Mouse (Mus musculus) kidney, adult 2 months (tissue): ENCODE data around the gene Tmigd3.

Experiments used
- CTCF ChIP-seq: fragments of 200-500 bp; conservative IDR thresholded peaks from 2 replicates; pipeline ENCODE4 v1.5.1; 2011; ENCODE audit warnings: low read depth, mild to moderate bottlenecking, control low read depth, low read length, moderate library complexity, mixed read lengths; ENCODE audit not compliant: insufficient read depth, insufficient read length
- POLR2A ChIP-seq: fragments of 200-500 bp; IDR thresholded peaks from one replicate; pipeline ENCODE4 v1.6.1; 2011; ENCODE audit warnings: low read depth, low read length, control low read depth

DNA sequence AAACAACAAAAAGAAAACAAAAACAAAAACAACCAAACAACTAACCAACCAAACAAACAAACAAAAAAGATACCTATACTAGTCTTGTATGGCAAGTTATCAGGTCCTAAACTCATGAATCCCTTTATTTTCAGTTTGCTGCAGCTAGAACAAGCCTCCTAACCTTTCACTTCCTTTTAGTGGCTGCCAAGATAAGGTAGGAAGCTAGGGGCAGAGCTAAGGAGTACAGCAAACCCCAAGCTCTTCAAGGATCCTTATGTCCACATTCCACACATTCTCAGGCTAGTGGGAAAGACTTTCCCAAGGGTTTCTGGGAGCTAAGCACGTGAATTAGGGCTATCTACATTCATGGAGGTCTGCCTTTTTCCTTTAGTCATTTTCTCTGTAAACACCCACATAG lies 44.6 kb downstream of the Tmigd3 start:
- TF ChIP-seq CTCF (no peak), POLR2A (no peak)
